8 mouse cellular contexts compared by ENCODE assay signal in the genomic region with DNA sequence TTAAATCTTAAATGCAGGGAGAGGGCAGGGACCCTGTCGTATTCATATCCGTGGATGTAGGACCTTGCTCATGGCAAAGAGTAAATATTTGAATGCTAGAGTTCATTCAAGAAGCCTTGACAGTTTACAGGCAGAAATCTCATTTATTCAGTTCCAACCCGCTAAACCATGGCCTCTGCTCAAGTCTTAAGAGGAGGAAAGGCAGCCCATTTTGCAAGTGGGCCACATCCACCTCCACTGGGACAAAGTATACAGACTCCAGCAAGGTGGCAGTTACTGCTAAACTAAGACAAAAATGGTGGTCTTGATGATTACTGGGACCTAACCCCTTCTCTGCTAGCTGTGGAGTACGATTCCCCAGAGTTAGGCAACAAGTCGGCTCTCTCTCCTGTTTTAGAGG. TPM values are rescaled to one million over a fixed set of nuclear protein-coding genes. Genes with fewer than 3 reads are reported as not detected.
DNase-seq lines count a peak whose midpoint lies in the region; ATAC-seq and TF ChIP-seq lines count a peak whose summit lies in the region.

No protein-coding gene starts in this region.

- WGBS in heart, adult 2 months: 40% methylated on average over 5 of the region's 5 CpGs
- WGBS in forebrain, postnatal 0 days: 39% methylated on average over 5 of the region's 5 CpGs

- no peaks in the 10 kb centered on the region for H3K36me3 ChIP-seq in heart, adult 2 months (ENCODE audit: control insufficient read depth, insufficient read depth, low read length)
- no peaks in the 10 kb centered on the region for H3K36me3 ChIP-seq in E14TG2a.4 (ENCODE audit: insufficient read depth, low read length)
- H3K36me3 ChIP-seq in forebrain, postnatal 0 days (ENCODE audit: insufficient read depth): no peaks in the 10 kb centered on the region

- H3K4me1 ChIP-seq in heart, adult 2 months (ENCODE audit: control insufficient read depth, insufficient read depth, low read length): peaks cover 2% of the 10 kb centered on the region
- peaks cover 18% of the 10 kb centered on the region for H3K4me1 ChIP-seq in E14TG2a.4 (replicated peaks; ENCODE audit: low read depth, low read length)
- H3K4me1 ChIP-seq in forebrain, postnatal 0 days (ENCODE audit: insufficient read depth): no peaks in the 10 kb centered on the region

- no peak for DNase-seq in heart, adult 2 months
- no peak for DNase-seq in heart, postnatal 4 days
- DNase-seq in forebrain, postnatal 0 days: no peak
- DNase-seq in embryo, embryonic 10.5 days (ENCODE audit: low spot score): no peak
- DNase-seq in retina, postnatal 1 day: no peak

- ATAC-seq in forebrain, postnatal 0 days: no peak; the same call in 1 of the 2 replicates
- ATAC-seq in megakaryocyte, adult 5-6 weeks (ENCODE audit: poor library complexity, severe bottlenecking): 0 out of 2 replicates have a peak, but pooled peaks have one; percentile 1
- no peak for ATAC-seq in monocyte, adult 5-6 weeks (replicated peaks; ENCODE audit: insufficient number of reproducible peaks, low FRiP score, low TSS enrichment, poor library complexity, severe bottlenecking)

- TF ChIP-seq EP300 in heart, adult 2 months (IDR thresholded peaks at IDR 0.05; ENCODE audit: insufficient read depth, low read depth, low read length): no peak

- H3K9me3 ChIP-seq in E14TG2a.4 (ENCODE audit: low read length): no peaks in the 10 kb centered on the region
- H3K9me3 ChIP-seq in forebrain, postnatal 0 days (ENCODE audit: low read length): no peaks in the 10 kb centered on the region

- H3K27ac ChIP-seq in heart, adult 2 months: peak overlapping the region; percentile 99
- peak overlapping the region; percentile 90 for H3K27ac ChIP-seq in forebrain, postnatal 0 days (ENCODE audit: low read depth, low read length)

- intact Hi-C loops in heart, adult 2 months (cut with DNase I): no loop called here

- TF ChIP-seq POLR2A in heart, adult 2 months (IDR thresholded peaks at IDR 0.05; ENCODE audit: insufficient read depth, low read depth, low read length): no peak

- TF ChIP-seq CTCF in heart, adult 2 months (IDR thresholded peaks at IDR 0.05): no peak
- no peak for TF ChIP-seq CTCF in E14TG2a.4 (conservative IDR thresholded peaks at IDR 0.05; ENCODE audit: low read length)
- TF ChIP-seq CTCF in forebrain, postnatal 0 days (IDR thresholded peaks at IDR 0.05; ENCODE audit: low read depth): no peak

- peak overlapping the region; percentile 62 for H3K4me2 ChIP-seq in forebrain, postnatal 0 days (ENCODE audit: low read depth)

- H3K9ac ChIP-seq in heart, adult 2 months (ENCODE audit: low read depth, low read length): no peak overlapping the region; the same call in 1 of the 2 replicates
- H3K9ac ChIP-seq in forebrain, postnatal 0 days: no peak overlapping the region

- peak overlapping the region; percentile 66 for H3K4me3 ChIP-seq in heart, adult 2 months
- H3K4me3 ChIP-seq in E14TG2a.4 (replicated peaks; ENCODE audit: low read length): peak overlapping the region; percentile 85
- H3K4me3 ChIP-seq in forebrain, postnatal 0 days (ENCODE audit: low read depth, low read length): peak overlapping the region; percentile 67

- H3K27me3 ChIP-seq in heart, adult 2 months (ENCODE audit: control insufficient read depth, insufficient read depth, low read length): no peaks in the 10 kb centered on the region
- H3K27me3 ChIP-seq in E14TG2a.4 (ENCODE audit: insufficient read depth, low read length): peaks cover 12% of the 10 kb centered on the region
- no peaks in the 10 kb centered on the region for H3K27me3 ChIP-seq in forebrain, postnatal 0 days (ENCODE audit: insufficient read depth, low read length)

- H3K79me2 ChIP-seq in heart, adult 2 months (replicated peaks; ENCODE audit: control insufficient read depth, insufficient read depth, low read length): no peaks in the 10 kb centered on the region

RNA-seq across cellular contexts. Expression of a gene that starts 0.4 kb away (rescaled TPM):
- 1 to 10 TPM; 3.6 to 4.7 TPM for total RNA-seq in heart, adult 2 months (2021)
- 3.9 and 4.0 TPM in 2 replicates for polyA plus RNA-seq in heart, adult 2 months (2012; rRNA removed)
- total RNA-seq in heart, postnatal 4 days (2021): 1 to 10 TPM; 2.3 to 3.1 TPM
- total RNA-seq in forebrain, postnatal 0 days (2014; rRNA removed): 3.6 and 4.2 TPM in 2 replicates
- 3.9 and 4.9 TPM in 2 replicates for polyA plus RNA-seq in forebrain, postnatal 0 days (2015; fragmentation: Nextera tagmentation; extraction: Ambion mirVana)
- 6.5 and 11.0 TPM in 2 replicates for total RNA-seq in megakaryocyte, adult 5-6 weeks (2015)
- total RNA-seq in megakaryocyte, adult 5-6 weeks (2017): 8.2 and 9.9 TPM in 2 replicates
- total RNA-seq in monocyte, adult 5-6 weeks (2017): 4.9 to 13.4 TPM (median 7.4 TPM) in 3 replicates

RNA-seq across cellular contexts. Expression of a gene that starts 8.3 kb away (rescaled TPM):
- 1 to 10 TPM in 1 of 2 experiments, under 1 TPM in 1; 0.34 to 1.0 TPM for total RNA-seq in heart, adult 2 months (2021)
- 1.7 and 1.8 TPM in 2 replicates for polyA plus RNA-seq in heart, adult 2 months (2012; rRNA removed)
- total RNA-seq in heart, postnatal 4 days (2021): 1 to 10 TPM; 1.2 to 1.3 TPM
- total RNA-seq in forebrain, postnatal 0 days (2014; rRNA removed): not detected in 2 replicates
- not detected in 2 replicates for polyA plus RNA-seq in forebrain, postnatal 0 days (2015; fragmentation: Nextera tagmentation; extraction: Ambion mirVana)
- total RNA-seq in megakaryocyte, adult 5-6 weeks (2015): 0.31 TPM in 1 of 2 replicates, not detected in the other
- not detected in 2 replicates for total RNA-seq in megakaryocyte, adult 5-6 weeks (2017)
- total RNA-seq in monocyte, adult 5-6 weeks (2017): not detected in 3 replicates

RNA-seq across cellular contexts. Expression of a gene that starts 17.1 kb away (rescaled TPM):
- 10 to 100 TPM; 20.7 to 21.8 TPM for total RNA-seq in heart, adult 2 months (2021)
- 25.7 and 26.3 TPM in 2 replicates for polyA plus RNA-seq in heart, adult 2 months (2012; rRNA removed)
- 10 to 100 TPM; 27.9 to 35.0 TPM for total RNA-seq in heart, postnatal 4 days (2021)
- 47.1 and 50.3 TPM in 2 replicates for total RNA-seq in forebrain, postnatal 0 days (2014; rRNA removed)
- 57.3 and 58.3 TPM in 2 replicates for polyA plus RNA-seq in forebrain, postnatal 0 days (2015; fragmentation: Nextera tagmentation; extraction: Ambion mirVana)
- total RNA-seq in megakaryocyte, adult 5-6 weeks (2015): 31.1 and 32.0 TPM in 2 replicates
- 50.6 and 74.5 TPM in 2 replicates for total RNA-seq in megakaryocyte, adult 5-6 weeks (2017)
- 82.6 to 107 TPM (median 99.6 TPM) in 3 replicates for total RNA-seq in monocyte, adult 5-6 weeks (2017)

RNA-seq across cellular contexts. Expression of a gene that starts 17.2 kb away (rescaled TPM):
- 10 to 100 TPM; 20.3 to 20.5 TPM for total RNA-seq in heart, adult 2 months (2021)
- 35.7 and 51.7 TPM in 2 replicates for polyA plus RNA-seq in heart, adult 2 months (2012; rRNA removed)
- 10 to 100 TPM; 34.1 to 37.5 TPM for total RNA-seq in heart, postnatal 4 days (2021)
- total RNA-seq in forebrain, postnatal 0 days (2014; rRNA removed): 141 and 181 TPM in 2 replicates
- 108 and 121 TPM in 2 replicates for polyA plus RNA-seq in forebrain, postnatal 0 days (2015; fragmentation: Nextera tagmentation; extraction: Ambion mirVana)
- 34.9 and 37.0 TPM in 2 replicates for total RNA-seq in megakaryocyte, adult 5-6 weeks (2015)
- total RNA-seq in megakaryocyte, adult 5-6 weeks (2017): 34.8 and 35.9 TPM in 2 replicates
- total RNA-seq in monocyte, adult 5-6 weeks (2017): 24.7 to 70.3 TPM (median 47.7 TPM) in 3 replicates

RNA-seq across cellular contexts. Expression of a gene that starts 43.0 kb away (rescaled TPM):
- total RNA-seq in heart, adult 2 months (2021): 10 to 100 TPM; 13.2 to 17.4 TPM
- 31.4 and 34.9 TPM in 2 replicates for polyA plus RNA-seq in heart, adult 2 months (2012; rRNA removed)
- total RNA-seq in heart, postnatal 4 days (2021): 10 to 100 TPM; 17.3 to 20.6 TPM
- total RNA-seq in forebrain, postnatal 0 days (2014; rRNA removed): 33.1 and 43.5 TPM in 2 replicates
- polyA plus RNA-seq in forebrain, postnatal 0 days (2015; fragmentation: Nextera tagmentation; extraction: Ambion mirVana): 44.9 and 48.4 TPM in 2 replicates
- 36.3 and 39.0 TPM in 2 replicates for total RNA-seq in megakaryocyte, adult 5-6 weeks (2015)
- 44.0 and 47.4 TPM in 2 replicates for total RNA-seq in megakaryocyte, adult 5-6 weeks (2017)
- total RNA-seq in monocyte, adult 5-6 weeks (2017): 40.9 to 48.3 TPM (median 44.9 TPM) in 3 replicates
